Mouse (Mus musculus): ENCODE measurements around the gene Plcb2. TPM values are rescaled to one million over a fixed set of nuclear protein-coding genes. Genes with fewer than 3 reads are reported as not detected.
A peak's percentile ranks its signal among the peaks of the same experiment; 100 is the strongest.

The Plcb2 gene
- polyA plus RNA-seq, 1 experiment from 2014 or later: 1.5 TPM

DNA sequence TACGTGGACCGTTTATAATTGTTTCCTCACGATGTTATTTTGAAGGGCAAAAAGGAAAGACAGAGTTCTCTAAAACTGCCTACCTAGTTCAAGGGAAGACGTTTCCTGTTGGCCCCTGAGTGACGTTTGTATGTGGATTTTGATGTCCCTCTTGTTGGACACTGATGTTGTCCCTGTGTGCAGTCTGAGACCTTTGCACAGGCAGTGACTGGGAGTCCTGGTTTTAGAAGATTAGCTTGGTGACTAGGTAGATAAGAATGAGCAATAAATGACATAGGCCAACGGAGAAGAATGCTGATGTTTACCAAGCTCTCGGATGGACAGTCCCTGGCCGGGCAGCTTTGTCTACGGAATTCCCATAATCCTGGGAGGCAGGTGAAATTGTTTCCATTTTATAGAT is 66.3 kb downstream of the Plcb2 start:
- Histone ChIP-seq H3K4me2 (no peak overlapping the region), H3K27me3 (replicated peaks) (peaks cover 12% of the 10 kb centered on the region; the same call in 1 of the 2 replicates), H3K4me3 (replicated peaks) (no peak overlapping the region), H3K27ac (no peak overlapping the region), H3K36me3 (no peaks in the 10 kb centered on the region), H3K9ac (no peak overlapping the region), H3K4me1 (peaks cover 41% of the 10 kb centered on the region), H3K9me3 (no peaks in the 10 kb centered on the region)
- ATAC-seq (ENCODE audit: insufficient read depth, low FRiP score, low read depth): no peak
- WGBS: 56% methylated on average over 9 of the region's 9 CpGs

DNA sequence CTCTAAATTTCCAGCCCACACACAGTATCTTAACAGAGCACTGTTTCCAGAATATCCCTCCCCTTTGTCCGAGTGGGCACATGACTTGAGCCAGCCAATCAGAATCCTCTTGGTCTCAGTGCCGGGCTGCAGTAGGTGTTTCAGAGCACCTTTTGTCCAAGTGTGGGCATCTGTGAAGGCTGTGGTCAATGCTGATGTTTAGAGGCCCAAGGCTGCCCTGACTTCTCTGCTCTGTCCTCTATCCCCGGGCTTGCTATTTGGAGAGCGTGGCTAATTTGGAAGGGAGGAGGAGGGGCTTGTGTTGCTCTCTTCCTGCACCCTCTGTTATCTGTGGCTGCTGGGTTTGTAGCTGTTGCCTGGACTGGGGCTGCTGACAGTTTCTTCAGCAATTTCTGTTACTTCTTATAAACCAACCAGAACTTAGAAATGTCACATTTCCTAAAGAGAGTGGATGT is 68.2 kb downstream of the Plcb2 start:
- H3K27me3 ChIP-seq (replicated peaks): peaks cover 12% of the 10 kb centered on the region; the same call in 1 of the 2 replicates
- whole genome bisulfite sequencing: 2% methylated on average over 4 of the region's 4 CpGs
- no peaks in the 10 kb centered on the region for H3K9me3 ChIP-seq
- H3K4me3 ChIP-seq (replicated peaks): peak overlapping the region; percentile 39
- no peak overlapping the region; the same call in 1 of the 2 replicates for H3K9ac ChIP-seq
- H3K4me1 ChIP-seq: peaks cover 48% of the 10 kb centered on the region
- H3K4me2 ChIP-seq: peak overlapping the region; percentile 53
- ATAC-seq (ENCODE audit: insufficient read depth, low FRiP score, low read depth): peak; percentile 61; the same call in 1 of the 2 replicates
- H3K36me3 ChIP-seq: no peaks in the 10 kb centered on the region
- peak overlapping the region; percentile 78; the same call in 1 of the 2 replicates for H3K27ac ChIP-seq

DNA sequence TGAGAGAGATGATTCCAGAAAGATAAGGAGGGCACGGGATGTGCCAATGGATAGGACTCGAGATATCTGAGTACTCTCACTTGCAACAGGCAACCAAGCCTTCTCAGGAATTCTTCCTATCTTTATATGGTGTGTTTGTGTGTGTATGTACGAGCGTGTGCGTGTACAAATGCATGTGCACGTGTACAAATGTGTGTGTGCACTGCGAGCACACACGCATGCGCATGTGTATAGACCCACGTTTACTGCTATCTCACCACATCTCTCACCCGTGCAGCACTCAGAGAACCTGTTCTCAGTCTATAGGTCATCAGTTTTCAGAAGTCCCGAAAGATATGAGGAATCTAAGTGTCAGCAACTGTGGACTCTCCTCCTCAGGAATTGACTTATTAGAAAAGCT is 68.7 kb downstream of the Plcb2 start:
- Histone ChIP-seq H3K27ac (peak overlapping the region; percentile 78), H3K4me3 (replicated peaks) (peak overlapping the region; percentile 39; the same call in 1 of the 2 replicates), H3K36me3 (no peaks in the 10 kb centered on the region), H3K4me2 (peak overlapping the region; percentile 53; the same call in 1 of the 2 replicates), H3K9ac (no peak overlapping the region), H3K9me3 (no peaks in the 10 kb centered on the region), H3K27me3 (replicated peaks) (peaks cover 12% of the 10 kb centered on the region; the same call in 1 of the 2 replicates), H3K4me1 (peaks cover 47% of the 10 kb centered on the region)
- ATAC-seq (ENCODE audit: insufficient read depth, low FRiP score, low read depth): no peak
- WGBS: 78% methylated on average over 12 of the region's 12 CpGs

DNA sequence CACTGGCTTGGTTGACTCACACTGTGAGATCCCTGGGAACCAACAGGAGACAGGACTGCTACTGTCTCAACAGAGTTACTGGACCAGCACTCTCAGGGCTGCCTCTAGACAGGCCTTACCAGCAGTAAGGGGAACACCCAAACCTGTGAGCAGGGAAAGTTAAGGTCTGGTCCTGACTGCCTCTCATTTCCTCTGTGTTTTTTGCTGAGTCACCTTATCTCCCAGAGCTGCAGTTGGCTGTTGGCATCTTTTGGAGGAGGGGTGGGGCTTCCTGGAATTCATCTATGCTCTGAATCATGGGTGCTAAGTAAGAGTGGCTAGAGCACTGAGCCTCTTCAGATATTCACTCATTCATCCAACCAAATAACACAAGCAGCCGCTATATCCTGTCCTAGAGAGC is 69.2 kb downstream of the Plcb2 start:
- Histone ChIP-seq H3K4me1 (peaks cover 44% of the 10 kb centered on the region), H3K4me3 (replicated peaks) (no peak overlapping the region), H3K9me3 (no peaks in the 10 kb centered on the region), H3K27me3 (replicated peaks) (peaks cover 12% of the 10 kb centered on the region; the same call in 1 of the 2 replicates), H3K4me2 (no peak overlapping the region), H3K27ac (peak overlapping the region; percentile 78), H3K9ac (no peak overlapping the region), H3K36me3 (no peaks in the 10 kb centered on the region)
- WGBS: 56% methylated on average over 1 of the region's 1 CpGs
- ATAC-seq (ENCODE audit: insufficient read depth, low FRiP score, low read depth): peak; percentile 65; the same call in 1 of the 2 replicates

DNA sequence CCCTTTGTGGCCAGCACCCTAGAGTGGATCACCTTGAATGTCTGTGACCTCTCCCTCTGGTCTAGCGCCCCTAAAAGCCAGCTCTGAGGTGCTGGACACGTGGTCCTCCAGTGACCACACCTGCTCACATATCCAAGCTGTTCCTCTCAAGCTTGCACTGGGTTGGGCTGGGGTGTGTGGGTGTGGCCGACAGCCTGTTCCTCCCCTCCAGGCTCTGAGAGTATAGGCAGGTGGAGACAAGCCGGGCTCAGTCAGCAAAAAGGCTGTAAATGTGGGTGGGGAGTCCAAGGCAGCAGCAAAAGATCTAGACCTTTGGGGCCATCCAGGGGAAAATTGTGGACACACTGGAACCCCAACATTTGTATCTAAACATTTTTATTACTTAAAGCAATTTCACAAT is 69.8 kb downstream of the Plcb2 start:
- peak overlapping the region; percentile 78 for H3K27ac ChIP-seq
- H3K4me1 ChIP-seq: peaks cover 38% of the 10 kb centered on the region
- H3K4me3 ChIP-seq (replicated peaks): no peak overlapping the region
- no peak overlapping the region for H3K4me2 ChIP-seq
- H3K36me3 ChIP-seq: no peaks in the 10 kb centered on the region
- H3K9ac ChIP-seq: no peak overlapping the region
- 17% methylated on average over 4 of the region's 4 CpGs for WGBS
- ATAC-seq (ENCODE audit: insufficient read depth, low FRiP score, low read depth): peak; percentile 90
- peaks cover 10% of the 10 kb centered on the region; the same call in 1 of the 2 replicates for H3K27me3 ChIP-seq (replicated peaks)
- H3K9me3 ChIP-seq: no peaks in the 10 kb centered on the region

Other genes starting within 250 kb of the Plcb2 start
- 222 and 224 TPM in 2 replicates for gene Srp14, start 248.7 kb downstream of the Plcb2 start, polyA plus RNA-seq (2015; fragmentation: Nextera tagmentation; extraction: Ambion mirVana)
- gene Bmf, start 178.8 kb downstream of the Plcb2 start, polyA plus RNA-seq (2015; fragmentation: Nextera tagmentation; extraction: Ambion mirVana): 3.6 and 5.2 TPM in 2 replicates
- gene Bub1b, start 130.2 kb downstream of the Plcb2 start, polyA plus RNA-seq (2015; fragmentation: Nextera tagmentation; extraction: Ambion mirVana): 66.9 and 72.0 TPM in 2 replicates
- gene Pak6, start 65.1 kb downstream of the Plcb2 start, polyA plus RNA-seq (2015; fragmentation: Nextera tagmentation; extraction: Ambion mirVana): 3.6 and 4.8 TPM in 2 replicates
- 0.04 and 0.08 TPM in 2 replicates for gene Ankrd63, start 24.5 kb downstream of the Plcb2 start, polyA plus RNA-seq (2015; fragmentation: Nextera tagmentation; extraction: Ambion mirVana)
- 22.6 and 23.1 TPM in 2 replicates for gene Inafm2, start 17.3 kb upstream of the Plcb2 start, polyA plus RNA-seq (2015; fragmentation: Nextera tagmentation; extraction: Ambion mirVana)
- 1.4 and 1.5 TPM in 2 replicates for gene Ccdc9b, start 34.2 kb upstream of the Plcb2 start, polyA plus RNA-seq (2015; fragmentation: Nextera tagmentation; extraction: Ambion mirVana)
- gene Phgr1, start 44.3 kb upstream of the Plcb2 start, polyA plus RNA-seq (2015; fragmentation: Nextera tagmentation; extraction: Ambion mirVana): 28.1 and 31.4 TPM in 2 replicates
- gene Disp2, start 51.3 kb upstream of the Plcb2 start, polyA plus RNA-seq (2015; fragmentation: Nextera tagmentation; extraction: Ambion mirVana): 2.8 and 3.3 TPM in 2 replicates
- gene Knstrn, start 85.6 kb upstream of the Plcb2 start, polyA plus RNA-seq (2015; fragmentation: Nextera tagmentation; extraction: Ambion mirVana): 88.1 and 91.5 TPM in 2 replicates
- gene Ivd, start 133.5 kb upstream of the Plcb2 start, polyA plus RNA-seq (2015; fragmentation: Nextera tagmentation; extraction: Ambion mirVana): 55.1 and 58.9 TPM in 2 replicates
- gene Bahd1, start 171.9 kb upstream of the Plcb2 start, polyA plus RNA-seq (2015; fragmentation: Nextera tagmentation; extraction: Ambion mirVana): 5.7 TPM in 2 replicates
- gene Chst14, start 198.1 kb upstream of the Plcb2 start, polyA plus RNA-seq (2015; fragmentation: Nextera tagmentation; extraction: Ambion mirVana): 26.3 and 26.9 TPM in 2 replicates